Mouse (Mus musculus) granulocyte monocyte progenitor cell, adult 5-6 weeks (primary cell): Measurements from ENCODE around the gene Tigar. TPM values are rescaled to one million over a fixed set of nuclear protein-coding genes. Genes with fewer than 3 reads are reported as not detected.

Experiments
- ATAC-seq: replicated peaks from 2 replicates; pipeline ENCODE4 v1.8.0; 2016; ENCODE audit warnings: mild to moderate bottlenecking, moderate TSS enrichment, inconsistent platforms; ENCODE audit not compliant: poor library complexity, severe bottlenecking
- total RNA-seq, 2 experiments: library from RNA; stranded (forward) in 1 of 2; stranded (reverse) in 1 of 2; fragments of 200-712, 200-1000 nt in 1 of 2; fragments of >200 nt in 1 of 2; fragmentation: Nextera tagmentation in 1 of 2; gene quantifications; 2 replicates each; pipeline ENCODE4 v1.2.3; 2014 to 2017

Tigar gene
- total RNA-seq, 2 experiments from 2014 or later = 11.6 to 18.5 TPM

- no peak for ATAC-seq
Observed at GRCm38 (mm10) chr6:127103506-127104275, 5.7 kb downstream of the Tigar start.

GRCm38 (mm10) chr6:127094565-127094964, 14.8 kb downstream of the Tigar start:
- 0 out of 2 replicates have a peak, but pooled peaks have one; percentile 33 for ATAC-seq

GRCm38 (mm10) chr6:127086739-127087138, 22.6 kb downstream of the Tigar start:
- no peak for ATAC-seq

GRCm38 (mm10) chr6:127081820-127082219, 27.5 kb downstream of the Tigar start:
- peak; percentile 75 for ATAC-seq

GRCm38 (mm10) chr6:127079867-127080731, 29.3 kb downstream of the Tigar start:
- peak; percentile 84 for ATAC-seq

- ATAC-seq = peak; percentile 71
Observed at GRCm38 (mm10) chr6:127072817-127073216, 36.5 kb downstream of the Tigar start, which contains the start of gene Fgf23. Fgf23 (plus strand) TSS chr6:127072902.

- ATAC-seq = no peak
Observed at GRCm38 (mm10) chr6:127064815-127065214, 44.5 kb downstream of the Tigar start.

- no peak for ATAC-seq
Observed at GRCm38 (mm10) chr6:127063915-127064314, 45.4 kb downstream of the Tigar start.

GRCm38 (mm10) chr6:127059975-127060374, 49.4 kb downstream of the Tigar start:
- no peak for ATAC-seq

GRCm38 (mm10) chr6:127056990-127057588, 52.3 kb downstream of the Tigar start:
- ATAC-seq = no peak

GRCm38 (mm10) chr6:127050847-127051246, 58.5 kb downstream of the Tigar start:
- ATAC-seq = no peak

- ATAC-seq = no peak
Observed at GRCm38 (mm10) chr6:127044909-127045308, 64.4 kb downstream of the Tigar start.

Other genes with a start within 250 kb of the Tigar start
- not detected in 2 replicates for gene Dyrk4, start 187.7 kb downstream of the Tigar start, total RNA-seq (2014; fragmentation: Nextera tagmentation)
- gene Dyrk4, start 187.7 kb downstream of the Tigar start, total RNA-seq (2017) = not detected in 2 replicates
- gene Rad51ap1, start 170.0 kb downstream of the Tigar start, total RNA-seq (2014; fragmentation: Nextera tagmentation) = 45.2 and 51.5 TPM in 2 replicates
- gene Rad51ap1, start 170.0 kb downstream of the Tigar start, total RNA-seq (2017) = 140 and 161 TPM in 2 replicates
- gene D6Wsu163e, start 169.6 kb downstream of the Tigar start, total RNA-seq (2014; fragmentation: Nextera tagmentation) = 33.5 and 37.2 TPM in 2 replicates
- 40.2 and 51.9 TPM in 2 replicates for gene D6Wsu163e, start 169.6 kb downstream of the Tigar start, total RNA-seq (2017)
- not detected in 2 replicates for gene Fgf6, start 94.0 kb downstream of the Tigar start, total RNA-seq (2014; fragmentation: Nextera tagmentation)
- not detected in 2 replicates for gene Fgf6, start 94.0 kb downstream of the Tigar start, total RNA-seq (2017)
- gene Fgf23, start 36.7 kb downstream of the Tigar start, total RNA-seq (2014; fragmentation: Nextera tagmentation) = not detected in 2 replicates
- gene Fgf23, start 36.7 kb downstream of the Tigar start, total RNA-seq (2017) = not detected in 2 replicates
- 125 and 390 TPM in 2 replicates for gene Ccnd2, start 42.6 kb upstream of the Tigar start, total RNA-seq (2014; fragmentation: Nextera tagmentation)
- 51.6 and 54.8 TPM in 2 replicates for gene Ccnd2, start 42.6 kb upstream of the Tigar start, total RNA-seq (2017)